Mouse (Mus musculus): ENCODE data around the gene Cxcl1. TPM values are rescaled to one million over a fixed set of nuclear protein-coding genes. Genes with fewer than 3 reads are reported as not detected.

Gene Cxcl1
- polyA plus RNA-seq, 1 experiment = 1.3 TPM

DNA sequence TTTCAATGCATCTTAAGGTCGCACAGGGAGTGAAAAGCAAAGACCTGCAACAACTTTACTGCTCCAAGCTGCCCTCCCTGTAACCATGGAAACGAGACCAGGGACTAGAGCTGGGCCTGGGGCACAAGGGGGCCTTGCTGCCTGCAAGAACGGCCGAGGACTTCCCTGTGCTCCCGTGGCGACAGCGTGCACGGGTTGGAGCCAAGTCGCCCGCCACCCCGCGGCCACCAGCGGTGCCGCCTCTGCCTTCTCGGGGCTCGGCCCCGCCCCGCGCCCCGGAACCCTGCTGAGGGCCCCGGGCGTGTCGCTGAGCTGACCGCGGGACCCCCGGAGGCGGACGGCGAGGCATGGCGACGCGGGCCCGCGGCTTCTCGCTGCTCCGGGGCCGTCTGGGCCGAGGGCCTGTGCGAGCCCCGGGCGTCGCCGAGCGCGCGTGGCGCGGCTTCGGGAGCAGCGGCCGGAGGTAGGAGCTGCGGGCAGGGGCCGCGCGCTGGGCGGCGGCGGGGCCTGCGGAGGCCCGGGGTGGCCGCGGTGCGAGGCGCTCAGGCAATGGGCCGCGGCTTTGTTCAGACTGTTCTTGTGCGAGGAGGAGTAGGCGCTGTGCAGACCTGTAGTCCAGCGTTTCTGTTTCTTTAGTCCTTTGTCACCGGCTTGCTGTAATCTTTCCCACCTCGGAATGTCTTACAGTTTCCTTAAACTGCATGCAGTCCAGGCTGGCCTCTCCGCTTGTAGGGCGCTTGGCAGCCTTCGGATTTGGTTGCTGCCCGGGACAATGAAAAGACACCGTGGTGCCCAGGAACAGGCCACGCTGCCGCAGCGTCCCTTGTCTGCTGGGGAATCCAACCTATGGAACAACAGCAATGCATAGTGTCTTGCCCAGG is 40.2 kb downstream of the Cxcl1 start, which contains the start of gene Mthfd2l:
Gene Mthfd2l, plus strand, starts transcription at position 147 of the 881 bp plus-strand sequence.
- Histone ChIP-seq H3K27me3 (ENCODE audit: control insufficient read depth, insufficient read depth, low read length) (no peaks in the 10 kb centered on the region), H3K36me3 (ENCODE audit: control insufficient read depth, insufficient read depth, low read length) (peaks cover 2% of the 10 kb centered on the region; the same call in 1 of the 2 replicates), H3K4me3 (ENCODE audit: low read depth, low read length) (peak within 1 kb of the TSS; percentile 80), H3K4me1 (ENCODE audit: control insufficient read depth, insufficient read depth, insufficient read length, low read length) (no peaks in the 10 kb centered on the region), H3K27ac (ENCODE audit: insufficient read depth, low read depth, low read length) (peak within 1 kb of the TSS; percentile 54)
- under 1% methylated on average over 79 of the region's 79 CpGs for WGBS
- peak; percentile 60 for TF ChIP-seq CTCF (IDR thresholded peaks at IDR 0.05; ENCODE audit: extremely low read depth, insufficient read length, insufficient replicate concordance, low read depth, low read length)
- TF ChIP-seq POLR2A (IDR thresholded peaks at IDR 0.05; ENCODE audit: low read depth, low read length) = peak; percentile 41; the same call in 1 of the 2 replicates

- H3K36me3 ChIP-seq (ENCODE audit: control insufficient read depth, insufficient read depth, low read length) = peaks cover 2% of the 10 kb centered on the region; the same call in 1 of the 2 replicates
- H3K27ac ChIP-seq (ENCODE audit: insufficient read depth, low read depth, low read length) = peak overlapping the region; percentile 41
- WGBS = 14% methylated on average over 6 of the region's 6 CpGs
- H3K4me3 ChIP-seq (ENCODE audit: low read depth, low read length) = peak overlapping the region; percentile 80
- TF ChIP-seq POLR2A (IDR thresholded peaks at IDR 0.05; ENCODE audit: low read depth, low read length) (no peak), CTCF (IDR thresholded peaks at IDR 0.05; ENCODE audit: extremely low read depth, insufficient read length, insufficient replicate concordance, low read depth, low read length) (no peak)
- H3K4me1 ChIP-seq (ENCODE audit: control insufficient read depth, insufficient read depth, insufficient read length, low read length) = no peaks in the 10 kb centered on the region
- H3K27me3 ChIP-seq (ENCODE audit: control insufficient read depth, insufficient read depth, low read length) = no peaks in the 10 kb centered on the region
Measured at GRCm38 (mm10) chr5:90931911-90932310, 40.9 kb downstream of the Cxcl1 start.

- H3K27ac ChIP-seq (ENCODE audit: insufficient read depth, low read depth, low read length) = no peak overlapping the region
Measured at GRCm38 (mm10) chr5:90936706-90937105, 45.7 kb downstream of the Cxcl1 start.

More at GRCm38 (mm10) chr5:90936706-90937105, 45.7 kb downstream of the Cxcl1 start:
- Histone ChIP-seq H3K4me3 (ENCODE audit: low read depth, low read length) (no peak overlapping the region), H3K36me3 (ENCODE audit: control insufficient read depth, insufficient read depth, low read length) (peaks cover 2% of the 10 kb centered on the region; the same call in 1 of the 2 replicates), H3K4me1 (ENCODE audit: control insufficient read depth, insufficient read depth, insufficient read length, low read length) (no peaks in the 10 kb centered on the region), H3K27me3 (ENCODE audit: control insufficient read depth, insufficient read depth, low read length) (no peaks in the 10 kb centered on the region)
- WGBS = 20% methylated on average over 2 of the region's 2 CpGs
- TF ChIP-seq POLR2A (IDR thresholded peaks at IDR 0.05; ENCODE audit: low read depth, low read length) = no peak

Other genes starting within 250 kb of the Cxcl1 start
- gene Cxcl5, start 131.9 kb upstream of the Cxcl1 start, polyA plus RNA-seq (2012; rRNA removed) = 0.20 and 1.3 TPM in 2 replicates
- 0.11 and 0.18 TPM in 2 replicates for gene Ppbp, start 122.7 kb upstream of the Cxcl1 start, polyA plus RNA-seq (2012; rRNA removed)
- gene Pf4, start 118.8 kb upstream of the Cxcl1 start, polyA plus RNA-seq (2012; rRNA removed) = 7.8 and 7.9 TPM in 2 replicates
- gene Cxcl3, start 105.1 kb upstream of the Cxcl1 start, polyA plus RNA-seq (2012; rRNA removed) = 0.39 and 2.9 TPM in 2 replicates
- 0.08 TPM in 1 of 2 replicates, not detected in the other for gene Cxcl15, start 96.7 kb upstream of the Cxcl1 start, polyA plus RNA-seq (2012; rRNA removed)
- 1.2 and 18.6 TPM in 2 replicates for gene Cxcl2, start 12.6 kb downstream of the Cxcl1 start, polyA plus RNA-seq (2012; rRNA removed)
- gene Mthfd2l, start 39.9 kb downstream of the Cxcl1 start, polyA plus RNA-seq (2012; rRNA removed) = 17.1 and 39.5 TPM in 2 replicates
- gene Epgn, start 136.2 kb downstream of the Cxcl1 start, polyA plus RNA-seq (2012; rRNA removed) = not detected in 2 replicates
- 0.90 and 1.8 TPM in 2 replicates for gene Ereg, start 183.4 kb downstream of the Cxcl1 start, polyA plus RNA-seq (2012; rRNA removed)
- 12.1 and 23.0 TPM in 2 replicates for gene Areg, start 248.4 kb downstream of the Cxcl1 start, polyA plus RNA-seq (2012; rRNA removed)

Measured in small intestine, adult 2 months (tissue).